ENCODE assay signal across 13 mouse cellular contexts in genomic region chr4:148860636-148861035, GRCm38 (mm10). TPM values are rescaled to one million over a fixed set of nuclear protein-coding genes. Genes with fewer than 3 reads are reported as not detected.
DNase-seq lines count a peak whose midpoint lies in the region; ATAC-seq lines count a peak whose summit lies in the region.
"Had no signal": no experiment of that assay in that cellular context is flagged by ENCODE, and none has a peak within 500 bp of the region (broad histone marks: within the 10 kb centered on the region; RNA-seq: fewer than 3 reads in every experiment).

No protein-coding gene starts in this region.

- no peaks in the 10 kb centered on the region for H3K4me1 ChIP-seq in liver, embryonic 11.5 days (replicated peaks; ENCODE audit: control insufficient read depth, insufficient read depth, low read length)
- H3K4me1 ChIP-seq in embryonic facial prominence, embryonic 15.5 days = peaks cover 25% of the 10 kb centered on the region
- H3K4me1 ChIP-seq in hindbrain, embryonic 16.5 days (ENCODE audit: control insufficient read depth, insufficient read depth, low read depth, low read length) = peaks cover 15% of the 10 kb centered on the region
- peaks cover 22% of the 10 kb centered on the region for H3K4me1 ChIP-seq in midbrain, embryonic 16.5 days (ENCODE audit: control insufficient read depth, insufficient read depth, low read length)

- DNase-seq in liver, embryonic 11.5 days (ENCODE audit: low spot score) = no peak
- DNase-seq in liver = no peak
- no peak for DNase-seq in right cerebral cortex, adult 18-20 months
- no peak for DNase-seq in gastrocnemius, postnatal 25 days
- no peak for DNase-seq in thymus, postnatal 25 days
- DNase-seq: adrenal gland, postnatal 25 days; cerebellum, postnatal 25 days; kidney, adult 11 months had no signal

- H3K36me3 ChIP-seq in liver, embryonic 11.5 days (ENCODE audit: control insufficient read depth, insufficient read depth, low read length) = no peaks in the 10 kb centered on the region
- H3K36me3 ChIP-seq in embryonic facial prominence, embryonic 15.5 days = no peaks in the 10 kb centered on the region
- no peaks in the 10 kb centered on the region for H3K36me3 ChIP-seq in hindbrain, embryonic 16.5 days (ENCODE audit: control insufficient read depth, insufficient read depth, low read length)
- H3K36me3 ChIP-seq in midbrain, embryonic 16.5 days (ENCODE audit: control insufficient read depth, insufficient read depth, low read length) = no peaks in the 10 kb centered on the region
- H3K36me3 ChIP-seq: G1E had no signal

- peaks cover 48% of the 10 kb centered on the region for H3K27me3 ChIP-seq in liver, embryonic 11.5 days (replicated peaks; ENCODE audit: control insufficient read depth, insufficient read depth, low read length)
- peaks cover 81% of the 10 kb centered on the region for H3K27me3 ChIP-seq in embryonic facial prominence, embryonic 15.5 days
- H3K27me3 ChIP-seq in hindbrain, embryonic 16.5 days (replicated peaks; ENCODE audit: control insufficient read depth, insufficient read depth, low read length) = peaks cover 33% of the 10 kb centered on the region
- H3K27me3 ChIP-seq in midbrain, embryonic 16.5 days (ENCODE audit: control insufficient read depth, insufficient read depth, low read depth, low read length) = peaks cover 19% of the 10 kb centered on the region

- no peaks in the 10 kb centered on the region for H3K9me3 ChIP-seq in liver, embryonic 11.5 days (ENCODE audit: control insufficient read depth, low read length)
- no peaks in the 10 kb centered on the region for H3K9me3 ChIP-seq in embryonic facial prominence, embryonic 15.5 days (replicated peaks)
- H3K9me3 ChIP-seq in hindbrain, embryonic 16.5 days (ENCODE audit: control insufficient read depth, low read length) = no peaks in the 10 kb centered on the region
- H3K9me3 ChIP-seq in midbrain, embryonic 16.5 days (replicated peaks; ENCODE audit: control insufficient read depth, low read length, poor library complexity, severe bottlenecking) = no peaks in the 10 kb centered on the region
- H3K9me3 ChIP-seq: G1E had no signal

- H3K9ac ChIP-seq in liver, embryonic 11.5 days (ENCODE audit: low read depth, low read length) = no peak overlapping the region
- no peak overlapping the region for H3K9ac ChIP-seq in embryonic facial prominence, embryonic 15.5 days
- H3K9ac ChIP-seq in hindbrain, embryonic 16.5 days (ENCODE audit: low read depth, low read length) = no peak overlapping the region
- no peak overlapping the region for H3K9ac ChIP-seq in midbrain, embryonic 16.5 days (ENCODE audit: low read depth, low read length)
- H3K9ac ChIP-seq: liver, embryonic 14.5 days had no signal

- H3K4me3 ChIP-seq in liver, embryonic 11.5 days (ENCODE audit: low read depth, low read length) = no peak overlapping the region
- no peak overlapping the region; the same call in 1 of the 2 replicates for H3K4me3 ChIP-seq in embryonic facial prominence, embryonic 15.5 days (replicated peaks)
- H3K4me3 ChIP-seq in hindbrain, embryonic 16.5 days (ENCODE audit: low read length) = no peak overlapping the region
- H3K4me3 ChIP-seq in midbrain, embryonic 16.5 days (ENCODE audit: low read depth, low read length) = no peak overlapping the region

- peak overlapping the region; percentile 37; the same call in 1 of the 2 replicates for H3K4me2 ChIP-seq in liver, embryonic 11.5 days
- H3K4me2 ChIP-seq in embryonic facial prominence, embryonic 15.5 days (replicated peaks) = peak overlapping the region; percentile 28; the same call in 1 of the 2 replicates
- H3K4me2 ChIP-seq in hindbrain, embryonic 16.5 days (ENCODE audit: low read length) = peak overlapping the region; percentile 53
- peak overlapping the region; percentile 46 for H3K4me2 ChIP-seq in midbrain, embryonic 16.5 days (ENCODE audit: low read length)

- WGBS in liver, embryonic 11.5 days = 52% methylated on average over 7 of the region's 7 CpGs
- WGBS in embryonic facial prominence, embryonic 15.5 days = 37% methylated on average over 7 of the region's 7 CpGs
- WGBS in hindbrain, embryonic 16.5 days = 18% methylated on average over 7 of the region's 7 CpGs
- 21% methylated on average over 7 of the region's 7 CpGs for WGBS in midbrain, embryonic 16.5 days

- no peak for ATAC-seq in liver, embryonic 11.5 days (replicated peaks; ENCODE audit: low FRiP score)
- no peak for ATAC-seq in embryonic facial prominence, embryonic 15.5 days (ENCODE audit: insufficient number of reproducible peaks, low FRiP score, low TSS enrichment, low read depth)
- ATAC-seq in hindbrain, embryonic 16.5 days = no peak
- ATAC-seq in midbrain, embryonic 16.5 days = peak; percentile 40; the same call in 1 of the 2 replicates

- no peak overlapping the region for H3K27ac ChIP-seq in liver, embryonic 11.5 days (ENCODE audit: low read depth, low read length)
- no peak overlapping the region for H3K27ac ChIP-seq in embryonic facial prominence, embryonic 15.5 days (replicated peaks)
- H3K27ac ChIP-seq in hindbrain, embryonic 16.5 days (ENCODE audit: low read depth, low read length) = no peak overlapping the region
- peak overlapping the region; percentile 58; the same call in 1 of the 2 replicates for H3K27ac ChIP-seq in midbrain, embryonic 16.5 days (ENCODE audit: low read length)
- H3K27ac ChIP-seq: liver, embryonic 14.5 days had no signal

RNA-seq across cellular contexts. Expression of gene Casz1, which starts 56.4 kb away (rescaled TPM):
- polyA plus RNA-seq in liver, embryonic 11.5 days (2014; fragmentation: Nextera tagmentation; extraction: Ambion mirVana) = 0.56 and 1.0 TPM in 2 replicates
- polyA plus RNA-seq in embryonic facial prominence, embryonic 15.5 days (2015; fragmentation: Nextera tagmentation; extraction: Ambion mirVana) = 10.1 and 11.2 TPM in 2 replicates
- 4.4 and 5.6 TPM in 2 replicates for polyA plus RNA-seq in hindbrain, embryonic 16.5 days (2015; fragmentation: Nextera tagmentation; extraction: Ambion mirVana)
- polyA plus RNA-seq in midbrain, embryonic 16.5 days (2015; fragmentation: Nextera tagmentation; extraction: Ambion mirVana) = 2.6 TPM in 2 replicates
- 10 to 100 TPM; 27.8 to 30.2 TPM for total RNA-seq in gastrocnemius, postnatal 25 days (2021)
